Mouse (Mus musculus): ENCODE measurements around the gene Tfec. TPM values are rescaled to one million over a fixed set of nuclear protein-coding genes. Genes with fewer than 3 reads are reported as not detected.

The Tfec gene
- polyA plus RNA-seq (2017; shearing (Covaris generic)), result not detected

- no peak for ATAC-seq
Measured at GRCm38 (mm10) chr6:16898251-16898862, at the start of gene Tfec. Gene Tfec, minus strand, starts transcription at chr6:16898441.

- no peak for ATAC-seq
Measured at GRCm38 (mm10) chr6:16947837-16948236, 49.6 kb upstream of the Tfec start.

DNA sequence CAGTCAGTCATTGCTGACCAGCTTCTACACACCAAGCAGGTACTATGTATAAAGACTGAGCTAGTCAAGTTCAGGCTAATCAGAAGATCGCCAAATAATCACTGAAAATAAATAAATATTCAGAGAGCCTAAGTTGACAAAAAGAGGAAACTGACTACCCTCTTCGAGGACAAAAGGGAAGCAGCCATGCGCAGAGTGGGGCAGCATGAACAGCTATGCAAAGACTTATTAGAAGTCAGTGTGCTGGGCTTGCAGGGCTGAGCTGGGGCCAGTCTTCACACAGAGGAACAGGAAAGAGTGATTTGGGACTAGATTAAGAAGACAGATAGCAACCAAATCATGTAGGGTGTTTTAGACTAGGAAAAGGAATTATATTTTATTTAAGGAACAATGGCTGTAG, 45.3 kb upstream of the Tfec start:
- ATAC-seq, result no peak

DNA sequence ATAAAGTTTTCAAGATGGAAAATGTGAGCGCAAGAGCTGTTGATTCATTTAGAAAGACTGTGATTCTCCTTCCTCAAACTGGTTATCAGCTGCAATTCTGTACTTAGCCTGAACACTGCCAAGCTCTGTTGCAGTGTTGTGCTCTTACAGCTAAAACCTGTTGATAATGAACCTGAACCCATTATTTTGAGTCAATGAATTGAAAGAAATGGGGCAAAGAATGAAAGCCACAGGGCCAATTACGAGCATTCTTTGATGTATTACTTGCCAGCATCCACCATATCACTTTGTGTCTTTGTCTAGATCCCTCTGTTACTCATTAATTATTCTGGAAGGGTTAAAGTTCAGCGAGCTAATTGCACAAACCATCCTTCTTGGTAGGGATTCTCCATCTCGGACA, 44.2 kb upstream of the Tfec start:
- no peak for ATAC-seq

DNA sequence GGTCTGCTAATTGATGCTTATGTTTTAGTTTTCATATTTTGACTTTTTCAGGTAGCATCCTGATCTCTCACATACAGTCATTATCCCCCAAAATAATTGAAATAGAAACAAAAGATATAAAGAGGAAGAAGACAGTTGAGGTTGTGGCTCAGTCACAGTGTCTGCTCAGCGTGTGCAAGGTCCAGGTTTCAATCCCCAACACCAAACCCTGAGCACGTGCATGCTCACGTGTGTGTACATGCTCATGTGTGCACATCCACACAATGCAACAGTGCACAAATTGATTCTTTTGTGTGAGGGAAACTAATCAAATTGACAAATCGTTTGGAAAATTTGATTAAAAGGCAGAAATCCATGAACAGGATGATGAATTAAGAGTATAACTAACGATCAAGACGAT, 32.8 kb upstream of the Tfec start:
- no peak for ATAC-seq

DNA sequence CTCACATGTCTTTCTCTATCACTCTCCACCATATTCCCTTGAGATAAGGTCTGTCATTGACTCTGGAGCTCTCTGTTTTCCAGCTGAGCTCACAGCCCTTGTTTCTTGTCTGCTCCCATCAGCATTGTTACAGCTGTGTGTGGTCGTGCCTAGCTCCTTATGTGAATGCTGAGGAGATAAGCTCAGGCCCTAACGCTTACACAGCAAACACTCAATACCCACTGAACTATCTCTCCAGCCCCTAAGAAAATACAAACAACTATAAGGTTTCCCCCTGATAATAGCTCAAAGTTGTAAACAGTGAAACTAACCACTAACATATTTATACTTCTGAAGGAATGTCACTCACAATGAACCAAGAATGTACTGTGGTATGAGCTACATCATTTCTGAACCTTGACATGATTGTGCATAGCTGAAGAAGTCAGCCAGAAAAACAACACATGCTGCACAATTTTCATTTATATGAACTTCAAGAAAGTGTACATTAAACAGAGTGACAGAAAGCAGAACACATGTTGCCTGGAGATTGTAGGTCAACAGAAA, 21.9 kb upstream of the Tfec start:
- ATAC-seq, result no peak

- ATAC-seq, result no peak
Measured at GRCm38 (mm10) chr6:16891819-16892218, 6.4 kb downstream of the Tfec start.

DNA sequence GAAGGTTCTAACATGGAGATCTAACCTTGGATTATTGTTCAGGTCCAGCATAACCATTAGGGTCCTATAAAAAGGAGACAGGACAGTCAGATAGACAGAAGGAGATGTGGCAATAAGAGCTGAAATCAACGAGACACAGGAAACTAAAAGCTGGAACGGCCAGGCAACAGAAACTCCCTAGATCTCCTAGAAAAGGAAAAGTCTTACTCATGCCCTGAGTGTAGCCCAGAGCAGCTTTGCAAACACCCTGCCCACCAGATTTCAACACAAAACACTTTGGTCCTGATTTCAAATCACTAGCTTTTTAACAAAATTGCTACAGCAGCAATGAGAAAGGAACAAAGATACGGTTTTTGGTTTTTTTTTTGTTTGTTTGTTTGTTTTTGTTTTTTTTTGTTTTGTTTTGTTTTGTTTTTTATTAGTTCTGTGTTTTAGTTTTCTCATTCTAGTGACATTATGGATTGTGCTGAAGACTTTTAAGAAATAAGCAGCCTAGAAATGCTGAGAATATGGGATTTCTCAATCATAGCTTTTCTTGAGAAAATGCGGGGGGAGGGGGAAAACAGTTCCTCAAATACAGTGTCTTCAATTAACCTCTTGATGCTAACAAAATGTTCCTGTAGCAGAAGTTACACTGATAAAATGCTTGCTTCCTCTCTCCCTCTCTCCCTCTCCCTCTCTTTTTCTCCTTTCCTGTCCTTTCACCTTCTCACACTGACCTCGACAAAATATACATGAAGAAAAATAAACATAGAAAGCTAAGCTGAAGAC, 14.5 kb downstream of the Tfec start:
- no peak for ATAC-seq

- ATAC-seq, result no peak
Measured at GRCm38 (mm10) chr6:16874021-16874542, 24.2 kb downstream of the Tfec start.

GRCm38 (mm10) chr6:16870067-16870466, 28.2 kb downstream of the Tfec start:
- no peak for ATAC-seq

- no peak for ATAC-seq
Measured at GRCm38 (mm10) chr6:16868314-16868713, 29.9 kb downstream of the Tfec start.

DNA sequence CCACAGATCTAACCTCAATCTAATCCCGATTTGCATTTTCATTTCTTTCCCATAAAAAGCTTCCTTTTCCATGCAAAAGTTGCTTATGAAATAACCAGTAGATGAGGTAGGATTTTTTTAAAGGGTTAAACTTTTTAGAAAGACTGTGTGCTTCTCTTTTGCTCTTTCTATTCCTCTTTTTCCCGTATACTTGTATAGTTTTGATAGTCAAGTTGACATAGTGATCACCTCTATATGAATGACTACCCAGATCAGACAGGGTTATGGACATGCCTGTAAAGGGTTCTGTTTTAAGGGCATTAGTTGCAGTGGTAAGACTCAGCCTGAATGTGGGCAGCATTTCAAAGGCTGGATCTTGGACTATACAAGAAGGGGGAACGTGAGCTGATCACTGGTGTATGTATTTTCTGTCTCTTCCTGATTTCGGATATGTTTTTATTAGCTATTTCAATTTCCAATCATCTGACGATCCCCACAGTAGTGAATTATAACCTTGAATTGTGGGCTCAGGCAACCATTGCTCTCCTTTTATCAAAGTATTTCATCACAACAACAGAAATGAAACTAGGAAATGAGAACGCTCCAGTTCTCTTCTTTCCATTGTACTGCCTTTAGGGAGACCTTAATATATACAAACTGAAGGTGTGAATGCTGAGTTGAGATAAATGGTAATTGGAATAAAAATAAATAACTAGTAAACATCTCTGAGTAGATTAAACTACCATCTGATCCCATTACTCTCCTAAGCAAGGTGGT, 35.3 kb downstream of the Tfec start:
- no peak for ATAC-seq

- no peak for ATAC-seq
Measured at GRCm38 (mm10) chr6:16862050-16862449, 36.2 kb downstream of the Tfec start.

- ATAC-seq, result no peak
Measured at GRCm38 (mm10) chr6:16855879-16856545, 42.2 kb downstream of the Tfec start.

- ATAC-seq, result no peak
Measured at GRCm38 (mm10) chr6:16854977-16855376, 43.3 kb downstream of the Tfec start.

- ATAC-seq, result no peak
Measured at GRCm38 (mm10) chr6:16846521-16846920, 51.7 kb downstream of the Tfec start.

- no peak for ATAC-seq
Measured at GRCm38 (mm10) chr6:16835631-16836030, 62.6 kb downstream of the Tfec start.

DNA sequence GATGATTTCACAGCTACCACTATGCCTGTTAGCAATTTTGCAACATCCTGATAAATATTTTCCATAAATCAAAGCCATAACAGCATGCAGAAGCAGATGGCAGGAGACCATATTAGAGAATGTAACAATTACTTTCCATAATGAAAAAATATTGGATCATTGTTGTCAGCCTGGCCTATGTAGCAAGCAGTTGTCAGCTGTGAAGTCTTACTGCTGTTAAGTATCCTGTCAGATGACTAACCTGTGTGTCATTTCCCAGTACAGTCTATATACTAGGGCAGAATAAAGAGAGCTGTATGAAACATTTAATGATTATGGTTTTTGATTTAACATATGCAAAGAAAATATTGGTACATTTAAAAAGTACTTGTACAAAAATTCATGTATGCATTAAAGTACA, 69.9 kb downstream of the Tfec start:
- no peak for ATAC-seq

- no peak for ATAC-seq
Measured at GRCm38 (mm10) chr6:16821985-16822384, 76.3 kb downstream of the Tfec start.

GRCm38 (mm10) chr6:16806302-16806701, 91.9 kb downstream of the Tfec start:
- ATAC-seq, result no peak

- ATAC-seq, result no peak
Measured at GRCm38 (mm10) chr6:16797669-16798068, 100.6 kb downstream of the Tfec start.

DNA sequence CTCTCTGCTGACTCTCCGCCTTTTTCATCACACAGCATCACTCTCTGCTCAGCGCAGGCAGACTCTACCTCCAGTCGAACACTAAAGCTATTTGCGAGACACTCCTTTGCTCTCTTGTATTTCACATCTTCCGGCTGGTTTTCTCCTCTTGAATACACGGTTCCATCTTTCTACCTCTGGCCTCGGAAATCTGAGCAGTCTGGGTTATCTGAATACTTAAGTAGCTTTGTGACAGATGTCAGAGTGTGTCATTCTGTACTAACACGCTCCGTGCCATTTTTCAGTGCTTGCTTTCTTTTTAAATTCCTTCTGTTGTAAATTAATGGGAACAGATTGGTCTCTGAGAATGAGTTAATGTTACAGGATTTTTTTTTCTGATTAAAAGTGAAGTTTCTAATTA, 101.3 kb downstream of the Tfec start:
- ATAC-seq, result no peak

DNA sequence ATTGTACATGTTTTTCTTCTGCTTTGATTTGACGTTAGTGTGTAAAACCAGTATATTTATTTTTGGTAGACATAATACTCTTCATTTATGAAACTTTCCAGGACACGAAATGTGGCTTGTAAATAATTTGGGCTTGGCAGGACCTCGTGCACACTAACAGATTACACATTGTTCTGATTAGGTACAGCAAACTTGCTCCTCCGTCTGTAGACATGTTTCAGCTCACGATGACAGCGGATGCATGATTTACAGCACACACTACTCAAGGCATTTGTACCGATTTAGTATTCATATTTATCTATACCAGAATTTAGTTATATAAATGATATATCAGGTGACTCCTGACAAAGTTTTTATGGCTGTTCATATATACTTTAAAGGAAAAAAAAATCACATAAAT, 104.2 kb downstream of the Tfec start:
- ATAC-seq, result no peak
